Mouse (Mus musculus) ES-Bruce4 (cell line): ENCODE data around the gene D930020B18Rik.

Experiments used
- CTCF ChIP-seq: IDR thresholded peaks from one replicate; pipeline ENCODE4 v1.8.1; 2011; ENCODE audit warnings: low read depth, low read length
- EP300 ChIP-seq: IDR thresholded peaks from 2 replicates; pipeline ENCODE4 v1.6.1; 2011; ENCODE audit warnings: low read depth, low read length; ENCODE audit not compliant: insufficient read depth
- POLR2A ChIP-seq: IDR thresholded peaks from one replicate; pipeline ENCODE4 v1.8.1; 2011; ENCODE audit warnings: low read length; ENCODE audit not compliant: insufficient read depth

- no peak for TF ChIP-seq CTCF
- no peak for TF ChIP-seq POLR2A
- no peak for TF ChIP-seq EP300
These were observed 44.8 kb downstream of the D930020B18Rik start for GRCm38 (mm10) chr10:121686153-121686660.
